Mouse (Mus musculus): ENCODE data around the gene Slc18a2. TPM values are rescaled to one million over a fixed set of nuclear protein-coding genes. Genes with fewer than 3 reads are reported as not detected.
A peak's percentile ranks its signal among the peaks of the same experiment; 100 is the strongest.

The Slc18a2 gene
- polyA plus RNA-seq, 1 experiment from 2014 or later: 8.1 TPM

GRCm38 (mm10) chr19:59248144-59248543 lies 12.6 kb upstream of the Slc18a2 start:
- no peaks in the 10 kb centered on the region for H3K9me3 ChIP-seq
- no peak for ATAC-seq (ENCODE audit: insufficient number of reproducible peaks, insufficient read depth, low FRiP score, low TSS enrichment)
- 87% methylated on average over 4 of the region's 4 CpGs for WGBS

DNA sequence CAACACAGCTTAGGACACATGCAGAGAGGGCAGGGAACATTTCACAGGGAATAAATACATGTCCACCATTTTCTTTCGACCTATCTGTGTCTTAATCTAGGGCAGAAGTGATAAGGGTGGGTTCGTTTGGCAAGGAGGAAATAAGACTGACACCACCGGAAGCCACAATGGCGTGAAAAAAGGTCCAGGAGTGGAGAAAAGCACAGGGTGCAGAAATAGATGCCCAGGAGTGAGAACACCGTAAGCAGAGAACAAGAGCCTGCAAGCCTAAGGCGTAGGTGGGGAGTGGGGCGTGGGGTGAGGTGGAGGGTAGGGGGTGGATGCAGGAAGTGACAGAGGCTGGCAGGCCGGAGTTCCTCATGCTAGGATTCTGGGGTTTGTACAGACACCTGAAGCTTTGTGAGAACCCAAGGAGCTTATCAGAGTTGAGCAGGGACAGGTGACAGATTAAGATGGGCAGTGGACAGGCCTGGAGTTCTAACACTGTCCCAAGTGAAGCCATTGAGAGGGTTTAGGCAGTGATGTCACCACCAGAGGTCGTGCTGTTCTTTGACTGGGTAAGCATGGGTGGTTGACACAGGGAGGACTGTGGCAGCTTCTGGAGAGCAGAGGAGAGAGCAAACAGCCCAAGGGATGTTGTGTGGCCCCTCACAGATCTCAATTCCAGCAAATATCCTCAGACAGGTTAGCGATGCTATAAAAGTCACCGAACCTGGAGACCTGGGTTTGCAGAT lies 12.0 kb upstream of the Slc18a2 start:
- no peak overlapping the region for H3K4me3 ChIP-seq

More at GRCm38 (mm10) chr19:59248144-59248543, 12.6 kb upstream of the Slc18a2 start:
- Histone ChIP-seq H3K36me3 (no peaks in the 10 kb centered on the region), H3K4me2 (replicated peaks) (no peak overlapping the region), H3K27ac (no peak overlapping the region), H3K9ac (no peak overlapping the region), H3K4me3 (no peak overlapping the region), H3K27me3 (no peaks in the 10 kb centered on the region), H3K4me1 (no peaks in the 10 kb centered on the region)

DNA sequence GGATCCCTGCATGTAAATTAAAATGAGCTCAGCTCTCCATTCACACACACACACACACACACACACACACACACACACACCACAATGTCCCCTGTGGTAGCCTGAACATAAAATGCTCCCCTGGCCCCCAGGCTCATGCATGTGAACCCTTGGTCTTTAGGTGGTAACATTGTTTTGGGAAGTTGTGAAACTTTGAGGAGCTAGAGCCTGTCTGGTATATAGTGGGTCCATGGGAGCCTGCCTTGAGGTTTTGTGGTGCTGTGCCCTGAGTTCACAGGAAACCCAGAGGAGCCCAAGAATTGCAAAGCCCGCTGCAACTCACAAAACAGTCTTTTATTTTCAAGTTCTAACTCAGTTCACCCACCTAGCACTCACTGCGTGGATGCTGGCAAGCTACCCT lies 8.0 kb upstream of the Slc18a2 start:
- Histone ChIP-seq H3K4me1 (no peaks in the 10 kb centered on the region), H3K27ac (no peak overlapping the region), H3K9ac (no peak overlapping the region), H3K9me3 (no peaks in the 10 kb centered on the region), H3K27me3 (no peaks in the 10 kb centered on the region), H3K36me3 (no peaks in the 10 kb centered on the region), H3K4me2 (replicated peaks) (no peak overlapping the region), H3K4me3 (no peak overlapping the region)
- 59% methylated on average over 2 of the region's 2 CpGs for WGBS
- no peak for ATAC-seq (ENCODE audit: insufficient number of reproducible peaks, insufficient read depth, low FRiP score, low TSS enrichment)

More for the DNA sequence above, 12.0 kb upstream of the Slc18a2 start:
- Histone ChIP-seq H3K9me3 (no peaks in the 10 kb centered on the region), H3K4me2 (replicated peaks) (no peak overlapping the region), H3K4me1 (no peaks in the 10 kb centered on the region), H3K36me3 (no peaks in the 10 kb centered on the region), H3K27ac (no peak overlapping the region), H3K27me3 (no peaks in the 10 kb centered on the region), H3K9ac (no peak overlapping the region)
- WGBS: 78% methylated on average over 11 of the region's 11 CpGs
- no peak for ATAC-seq (ENCODE audit: insufficient number of reproducible peaks, insufficient read depth, low FRiP score, low TSS enrichment)

DNA sequence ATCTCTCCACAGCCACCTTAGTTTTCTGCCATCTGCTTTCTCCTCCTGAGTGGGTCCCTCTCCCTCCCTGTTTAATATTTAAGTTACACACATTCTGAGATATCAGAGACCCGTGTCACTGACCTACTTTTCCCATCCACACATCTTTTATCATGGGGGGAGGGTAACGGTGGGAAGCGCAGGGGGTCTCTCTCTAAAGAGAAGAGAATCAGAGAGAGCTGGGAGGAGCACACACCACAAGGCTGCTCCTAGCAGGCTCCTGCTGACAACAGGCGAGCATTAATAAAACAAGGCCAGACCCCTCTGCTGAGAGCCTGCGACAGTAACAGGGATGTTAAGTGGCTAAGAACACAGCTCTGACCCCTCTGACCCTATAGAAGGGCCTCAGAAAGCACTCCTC lies 1.1 kb upstream of the Slc18a2 start:
- peaks cover 27% of the 10 kb centered on the region; the same call in 1 of the 2 replicates for H3K27me3 ChIP-seq
- no peak overlapping the region for H3K9ac ChIP-seq
- WGBS: 46% methylated on average over 5 of the region's 5 CpGs

DNA sequence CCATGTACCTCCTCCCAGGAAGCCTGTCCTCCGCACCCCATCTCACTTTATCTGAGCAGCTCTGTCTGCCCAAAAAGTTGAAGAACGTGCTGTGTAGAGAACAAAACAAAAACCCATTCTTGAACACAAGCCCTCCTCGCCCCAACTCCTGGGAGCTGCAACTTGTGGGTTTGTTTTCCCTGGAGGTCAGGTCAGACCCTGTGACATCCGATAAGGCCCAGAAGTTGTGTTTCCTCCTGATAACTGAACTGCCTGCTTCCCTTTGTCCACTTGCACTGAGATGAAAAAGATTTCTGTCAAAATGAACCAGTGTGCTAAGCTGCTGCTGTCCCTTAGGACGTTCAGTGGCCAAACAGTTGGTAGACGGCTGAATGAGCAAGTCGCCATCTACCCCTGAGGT lies 908 bp downstream of the Slc18a2 start:
- H3K4me3 ChIP-seq: peak overlapping the region; percentile 41
- 31% methylated on average over 7 of the region's 7 CpGs for WGBS

More for the DNA sequence above, 1.1 kb upstream of the Slc18a2 start:
- Histone ChIP-seq H3K4me2 (replicated peaks) (no peak overlapping the region), H3K4me1 (peaks cover 12% of the 10 kb centered on the region; the same call in 1 of the 2 replicates), H3K27ac (no peak overlapping the region), H3K36me3 (no peaks in the 10 kb centered on the region), H3K9me3 (no peaks in the 10 kb centered on the region), H3K4me3 (no peak overlapping the region)
- ATAC-seq (ENCODE audit: insufficient number of reproducible peaks, insufficient read depth, low FRiP score, low TSS enrichment): no peak

GRCm38 (mm10) chr19:59263171-59263570 lies 2.5 kb downstream of the Slc18a2 start:
- Histone ChIP-seq H3K36me3 (no peaks in the 10 kb centered on the region), H3K4me2 (replicated peaks) (no peak overlapping the region), H3K27ac (no peak overlapping the region), H3K4me3 (no peak overlapping the region), H3K9ac (no peak overlapping the region), H3K27me3 (peaks cover 27% of the 10 kb centered on the region; the same call in 1 of the 2 replicates), H3K4me1 (peaks cover 28% of the 10 kb centered on the region; the same call in 1 of the 2 replicates), H3K9me3 (no peaks in the 10 kb centered on the region)
- 88% methylated on average over 9 of the region's 9 CpGs for WGBS
- ATAC-seq (ENCODE audit: insufficient number of reproducible peaks, insufficient read depth, low FRiP score, low TSS enrichment): no peak

More for the DNA sequence above, 908 bp downstream of the Slc18a2 start:
- H3K9me3 ChIP-seq: no peaks in the 10 kb centered on the region
- no peaks in the 10 kb centered on the region for H3K36me3 ChIP-seq
- H3K4me1 ChIP-seq: peaks cover 16% of the 10 kb centered on the region; the same call in 1 of the 2 replicates
- ATAC-seq (ENCODE audit: insufficient number of reproducible peaks, insufficient read depth, low FRiP score, low TSS enrichment): no peak
- peaks cover 27% of the 10 kb centered on the region; the same call in 1 of the 2 replicates for H3K27me3 ChIP-seq
- H3K27ac ChIP-seq: no peak overlapping the region
- H3K9ac ChIP-seq: no peak overlapping the region
- peak overlapping the region; percentile 87 for H3K4me2 ChIP-seq (replicated peaks)

DNA sequence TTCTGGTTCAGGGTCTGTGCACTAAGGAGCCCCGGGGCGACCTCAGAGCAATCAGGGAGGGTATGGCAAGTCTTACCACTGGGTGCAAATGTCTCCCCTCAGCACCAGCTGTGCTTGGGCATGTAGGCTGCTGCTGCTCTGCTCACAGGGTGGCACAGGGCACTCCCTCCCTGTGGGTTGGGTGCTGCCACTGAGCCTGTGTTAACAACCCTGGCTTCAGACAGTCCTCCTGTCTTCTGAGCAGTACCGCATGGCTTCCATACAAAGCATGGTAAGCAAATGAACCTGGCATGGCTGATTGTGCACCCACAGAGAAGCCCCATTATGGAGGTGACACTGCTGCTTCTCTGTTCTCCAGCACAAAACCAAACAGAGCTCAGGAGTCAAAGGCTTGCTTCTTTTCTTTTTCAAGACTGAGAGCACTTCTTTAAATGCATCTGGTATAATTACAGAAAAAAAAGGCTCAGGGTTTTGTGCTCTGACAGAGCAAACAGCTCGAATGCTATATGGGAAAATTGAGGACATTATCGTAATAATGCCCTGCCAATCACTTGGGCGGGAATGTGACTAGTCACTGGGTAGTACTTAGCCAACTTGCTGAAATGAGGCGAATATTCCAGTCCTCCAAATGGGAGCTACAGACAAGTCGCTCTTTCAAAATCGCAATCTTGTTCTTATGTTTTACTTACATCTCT lies 4.3 kb downstream of the Slc18a2 start:
- Histone ChIP-seq H3K4me3 (no peak overlapping the region), H3K27me3 (peaks cover 27% of the 10 kb centered on the region; the same call in 1 of the 2 replicates), H3K9me3 (no peaks in the 10 kb centered on the region), H3K27ac (no peak overlapping the region), H3K4me2 (replicated peaks) (no peak overlapping the region), H3K4me1 (peaks cover 28% of the 10 kb centered on the region; the same call in 1 of the 2 replicates), H3K36me3 (no peaks in the 10 kb centered on the region), H3K9ac (no peak overlapping the region)
- 66% methylated on average over 9 of the region's 9 CpGs for WGBS
- no peak for ATAC-seq (ENCODE audit: insufficient number of reproducible peaks, insufficient read depth, low FRiP score, low TSS enrichment)

DNA sequence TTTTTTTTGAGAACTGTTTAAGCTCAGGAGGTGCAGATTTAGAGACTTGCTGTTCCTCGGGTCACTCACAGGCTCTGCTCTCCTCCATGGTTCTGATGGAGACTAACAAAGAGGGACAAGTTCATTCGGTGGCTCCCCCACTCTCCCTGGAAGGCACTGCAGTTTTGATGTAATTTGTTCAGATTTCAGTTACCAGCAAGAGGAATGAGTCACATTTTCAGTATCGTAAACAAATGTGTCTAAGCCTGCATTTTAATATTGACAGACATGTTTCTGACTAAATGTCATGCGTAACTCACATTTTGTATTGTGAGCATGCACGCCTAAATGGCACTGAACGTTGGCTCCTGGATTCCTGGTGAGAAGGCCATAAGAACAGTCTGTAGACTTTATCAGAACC lies 5.2 kb downstream of the Slc18a2 start:
- no peak overlapping the region for H3K27ac ChIP-seq
- 70% methylated on average over 6 of the region's 6 CpGs for WGBS
- H3K36me3 ChIP-seq: no peaks in the 10 kb centered on the region
- H3K4me3 ChIP-seq: no peak overlapping the region
- ATAC-seq (ENCODE audit: insufficient number of reproducible peaks, insufficient read depth, low FRiP score, low TSS enrichment): no peak
- H3K27me3 ChIP-seq: peaks cover 18% of the 10 kb centered on the region; the same call in 1 of the 2 replicates
- no peak overlapping the region for H3K9ac ChIP-seq
- H3K4me1 ChIP-seq: peaks cover 20% of the 10 kb centered on the region; the same call in 1 of the 2 replicates
- H3K9me3 ChIP-seq: no peaks in the 10 kb centered on the region
- H3K4me2 ChIP-seq (replicated peaks): no peak overlapping the region

- Histone ChIP-seq H3K4me3 (no peak overlapping the region), H3K4me2 (replicated peaks) (0 out of 2 replicates have a peak overlapping the region, but pooled peaks have one; percentile 1), H3K27me3 (peaks cover 7% of the 10 kb centered on the region; the same call in 1 of the 2 replicates), H3K9ac (no peak overlapping the region), H3K27ac (0 out of 2 replicates have a peak overlapping the region, but pooled peaks have one; percentile 4), H3K9me3 (no peaks in the 10 kb centered on the region), H3K36me3 (no peaks in the 10 kb centered on the region), H3K4me1 (peaks cover 16% of the 10 kb centered on the region; the same call in 1 of the 2 replicates)
- no peak for ATAC-seq (ENCODE audit: insufficient number of reproducible peaks, insufficient read depth, low FRiP score, low TSS enrichment)
- 10% methylated on average over 5 of the region's 5 CpGs for WGBS
Measured at GRCm38 (mm10) chr19:59267417-59267963, 6.8 kb downstream of the Slc18a2 start.

DNA sequence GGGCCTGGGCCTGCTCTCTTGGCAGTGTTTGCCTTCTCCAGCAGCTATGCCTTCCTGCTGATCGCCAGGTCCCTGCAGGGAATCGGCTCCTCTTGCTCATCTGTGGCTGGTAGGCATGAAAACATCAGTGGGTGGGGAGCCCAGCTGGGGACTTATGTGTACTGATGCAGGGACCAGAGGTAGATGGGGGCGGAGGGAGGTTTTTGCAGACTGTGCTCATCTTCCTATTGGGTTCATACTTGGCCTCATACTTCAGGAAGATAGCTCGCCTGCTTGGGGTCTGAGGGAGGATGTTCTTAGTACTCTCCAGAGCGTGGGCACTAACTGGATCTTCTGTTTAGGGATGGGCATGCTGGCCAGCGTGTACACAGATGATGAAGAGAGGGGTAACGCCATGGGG lies 12.5 kb downstream of the Slc18a2 start:
- H3K4me2 ChIP-seq (replicated peaks): no peak overlapping the region
- H3K4me1 ChIP-seq: no peaks in the 10 kb centered on the region
- WGBS: 90% methylated on average over 7 of the region's 7 CpGs
- H3K27ac ChIP-seq: no peak overlapping the region
- H3K9me3 ChIP-seq: no peaks in the 10 kb centered on the region
- H3K27me3 ChIP-seq: no peaks in the 10 kb centered on the region
- no peak overlapping the region for H3K9ac ChIP-seq
- no peak overlapping the region for H3K4me3 ChIP-seq
- ATAC-seq (ENCODE audit: insufficient number of reproducible peaks, insufficient read depth, low FRiP score, low TSS enrichment): no peak
- no peaks in the 10 kb centered on the region for H3K36me3 ChIP-seq

GRCm38 (mm10) chr19:59276354-59276753 lies 15.7 kb downstream of the Slc18a2 start:
- Histone ChIP-seq H3K27ac (no peak overlapping the region), H3K9ac (no peak overlapping the region), H3K4me1 (no peaks in the 10 kb centered on the region), H3K4me3 (no peak overlapping the region), H3K27me3 (no peaks in the 10 kb centered on the region), H3K9me3 (no peaks in the 10 kb centered on the region), H3K36me3 (no peaks in the 10 kb centered on the region), H3K4me2 (replicated peaks) (no peak overlapping the region)
- 0 out of 2 replicates have a peak, but pooled peaks have one; percentile 15 for ATAC-seq (ENCODE audit: insufficient number of reproducible peaks, insufficient read depth, low FRiP score, low TSS enrichment)
- WGBS: 80% methylated on average over 7 of the region's 7 CpGs

Measured in embryonic facial prominence, embryonic 12.5 days (tissue).